Mouse (Mus musculus) MEL (cell line): ENCODE measurements at regions not wholly inside any gene's neighbourhood (a gene's known extent, or its start where the extent isn't known, plus 50 kb on each side); places are given as distances from the start of the nearest gene placed in this dataset.

Source experiments
- DNase-seq: peaks from one replicate; pipeline ENCODE4 v3.0.0; 2011; ENCODE audit warnings: low read depth, low spot score
- H3K27ac ChIP-seq: 2 replicates; pipeline ENCODE4 v1.5.1; 2012; ENCODE audit warnings: low read depth, mild to moderate bottlenecking, control low read depth, low read length, moderate library complexity; ENCODE audit not compliant: control insufficient read depth
- H3K27me3 ChIP-seq, 2 experiments: fragments of 150-350 bp in 1 of 2; sonication (generic) in 1 of 2; 2 replicates each; pipeline ENCODE4 v1.6.1; 2012; ENCODE audit warnings: low read length in 2 of 2, mild to moderate bottlenecking in 2 of 2, improper control_type of control experiment in 1 of 2, moderate library complexity in 1 of 2; ENCODE audit not compliant: insufficient read depth in 2 of 2, control insufficient read depth in 1 of 2
- H3K36me3 ChIP-seq, 2 experiments: 2 replicates each; pipeline ENCODE4 v1.6.1; 2012 to 2014; ENCODE audit warnings: low read length in 2 of 2, improper control_type of control experiment in 1 of 2, inconsistent platforms in 1 of 2, mild to moderate bottlenecking in 1 of 2; ENCODE audit not compliant: insufficient read depth in 2 of 2, control insufficient read depth in 1 of 2
- H3K4me1 ChIP-seq, 2 experiments: fragments of 150-350 bp in 1 of 2; sonication (generic) in 1 of 2; 2 replicates each; pipeline ENCODE4 v1.6.1; 2012; ENCODE audit warnings: low read length in 2 of 2, improper control_type of control experiment in 1 of 2, mild to moderate bottlenecking in 1 of 2; ENCODE audit not compliant: insufficient read depth in 2 of 2, control insufficient read depth in 1 of 2
- H3K4me3 ChIP-seq, 2 experiments: fragments of 150-350 bp in 1 of 2; sonication (generic) in 1 of 2; 2 replicates each; pipeline ENCODE4 v1.5.1; 2012; ENCODE audit warnings: low read depth in 2 of 2, low read length in 2 of 2, mild to moderate bottlenecking in 2 of 2, moderate library complexity in 2 of 2, control low read depth in 1 of 2, improper control_type of control experiment in 1 of 2; ENCODE audit not compliant: control insufficient read depth in 1 of 2, insufficient read depth in 1 of 2
- H3K79me2 ChIP-seq: 2 replicates; pipeline ENCODE4 v1.6.1; 2012; ENCODE audit warnings: mild to moderate bottlenecking, low read length, moderate library complexity; ENCODE audit not compliant: control insufficient read depth, poor library complexity, insufficient read depth
- H3K9ac ChIP-seq: 2 replicates; pipeline ENCODE4 v1.6.1; 2012; ENCODE audit warnings: low read depth, mild to moderate bottlenecking, control low read depth, low read length, moderate library complexity; ENCODE audit not compliant: control insufficient read depth, poor library complexity, severe bottlenecking
- H3K9me3 ChIP-seq: fragments of 150-350 bp; sonication (generic); replicated peaks from 2 replicates; pipeline ENCODE4 v1.6.1; 2012; ENCODE audit warnings: mild to moderate bottlenecking, low read length, improper control_type of control experiment, moderate library complexity; ENCODE audit not compliant: insufficient read depth
- CHD2 ChIP-seq: IDR thresholded peaks from 2 replicates; pipeline ENCODE4 v1.6.1; 2011; ENCODE audit warnings: low read length, improper control_type of control experiment
- E2F4 ChIP-seq: IDR thresholded peaks from 2 replicates; pipeline ENCODE4 v1.6.1; 2011; ENCODE audit warnings: low read depth, low read length, improper control_type of control experiment, borderline replicate concordance
- ETS1 ChIP-seq: IDR thresholded peaks from 2 replicates; pipeline ENCODE4 v1.6.1; 2012; ENCODE audit warnings: low read depth, mild to moderate bottlenecking, inconsistent platforms, low read length, improper control_type of control experiment, moderate library complexity
- GATA1 ChIP-seq: IDR thresholded peaks from 2 replicates; pipeline ENCODE4 v1.6.1; 2011; ENCODE audit warnings: low read depth, low read length, improper control_type of control experiment
- KAT2A ChIP-seq: conservative IDR thresholded peaks from 2 replicates; pipeline ENCODE4 v1.6.1; 2012; ENCODE audit warnings: low read depth, low read length, improper control_type of control experiment, inconsistent platforms
- MAZ ChIP-seq: IDR thresholded peaks from 2 replicates; pipeline ENCODE4 v1.6.1; 2012; ENCODE audit warnings: low read depth, mild to moderate bottlenecking, inconsistent platforms, low read length, improper control_type of control experiment
- NELFE ChIP-seq: IDR thresholded peaks from 2 replicates; pipeline ENCODE4 v1.6.1; 2011; ENCODE audit warnings: low read depth, low read length, improper control_type of control experiment
- USF2 ChIP-seq, 2 experiments: IDR thresholded peaks; 2 replicates each; pipeline ENCODE4 v1.6.1; 2011 to 2012; ENCODE audit warnings: improper control_type of control experiment in 2 of 2, low read length in 2 of 2, borderline replicate concordance in 1 of 2, inconsistent platforms in 1 of 2, low read depth in 1 of 2, mild to moderate bottlenecking in 1 of 2; ENCODE audit not compliant: insufficient read depth in 1 of 2

DNA sequence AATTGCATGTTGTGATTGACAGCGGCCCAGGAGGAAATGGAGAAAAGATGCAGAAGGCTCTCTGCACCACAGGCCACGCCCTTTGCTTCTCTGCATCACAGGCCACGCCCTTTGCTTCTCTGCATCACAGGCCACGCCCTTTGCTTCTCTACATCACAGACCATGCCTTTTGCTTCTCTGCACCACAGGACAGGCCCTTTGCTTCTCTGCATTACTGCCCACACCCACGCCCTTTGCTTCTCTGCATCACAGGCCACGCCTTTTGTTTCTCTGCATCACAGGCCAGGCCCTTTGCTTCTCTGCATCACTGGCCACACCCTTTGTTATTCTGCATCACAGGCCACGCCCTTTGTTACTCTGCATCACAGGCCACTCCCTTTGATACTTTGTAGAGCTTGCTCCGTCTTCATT lies 82.7 kb downstream of the Dyrk2 start:
- TF ChIP-seq CHD2 (no peak), MAZ (no peak), E2F4 (no peak)
- no peak overlapping the region for H3K9ac ChIP-seq
- H3K4me1 ChIP-seq = no peaks in the 10 kb centered on the region
- no peaks in the 10 kb centered on the region for H3K79me2 ChIP-seq
- no peaks in the 10 kb centered on the region for H3K36me3 ChIP-seq
- no peak overlapping the region for H3K27ac ChIP-seq
- H3K9me3 ChIP-seq = no peaks in the 10 kb centered on the region
- DNase-seq = no peak
- no peaks in the 10 kb centered on the region for H3K27me3 ChIP-seq
- no peak overlapping the region for H3K4me3 ChIP-seq

DNA sequence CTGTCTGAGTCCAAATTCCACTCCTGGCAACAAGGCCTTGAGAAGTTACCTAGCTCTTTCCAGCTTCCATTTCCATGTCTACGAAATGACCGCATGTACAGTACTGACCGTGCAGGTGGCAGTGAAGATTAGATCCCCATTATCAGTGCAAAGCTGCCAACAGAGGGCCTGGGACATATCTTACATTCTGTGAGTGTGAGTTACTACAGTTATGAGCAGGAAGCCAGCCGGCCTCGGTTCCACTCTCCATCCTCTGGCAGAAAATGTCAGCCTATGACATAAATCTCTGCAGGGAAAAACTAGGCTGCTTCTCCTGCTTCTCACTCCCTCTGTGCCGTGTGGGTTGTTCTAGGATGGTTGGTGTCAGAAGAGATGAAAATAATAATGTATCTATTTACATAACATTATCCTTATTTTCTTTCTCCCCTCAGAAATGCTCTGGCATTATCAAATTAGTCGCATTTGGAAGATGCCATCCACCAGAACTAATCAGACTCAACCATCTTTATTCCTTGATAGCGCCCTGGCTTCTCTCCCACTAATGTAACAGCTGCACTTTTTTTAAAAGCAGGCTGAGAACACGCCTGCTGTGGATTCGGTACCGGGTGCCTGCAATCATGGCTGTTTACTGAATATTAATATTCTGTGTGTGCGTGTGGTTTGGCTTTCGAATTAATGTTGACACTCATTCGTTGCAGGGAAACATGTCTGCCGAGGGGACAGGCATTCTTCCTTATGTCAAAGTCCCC lies 77.5 kb downstream of the Dyrk2 start:
- H3K27ac ChIP-seq = no peak overlapping the region
- no peak for DNase-seq
- H3K27me3 ChIP-seq = no peaks in the 10 kb centered on the region
- TF ChIP-seq NELFE (no peak), USF2 (IDR thresholded peaks at IDR 0.05; ENCODE audit: borderline replicate concordance in 1 of 2, insufficient read depth in 1 of 2, low read depth in 1 of 2, low read length in 2 of 2) (no peak), ETS1 (no peak)
- H3K36me3 ChIP-seq = no peaks in the 10 kb centered on the region
- H3K4me3 ChIP-seq = no peak overlapping the region
- H3K9ac ChIP-seq = no peak overlapping the region
- H3K4me1 ChIP-seq = no peaks in the 10 kb centered on the region
- no peaks in the 10 kb centered on the region for H3K9me3 ChIP-seq
- no peaks in the 10 kb centered on the region for H3K79me2 ChIP-seq

DNA sequence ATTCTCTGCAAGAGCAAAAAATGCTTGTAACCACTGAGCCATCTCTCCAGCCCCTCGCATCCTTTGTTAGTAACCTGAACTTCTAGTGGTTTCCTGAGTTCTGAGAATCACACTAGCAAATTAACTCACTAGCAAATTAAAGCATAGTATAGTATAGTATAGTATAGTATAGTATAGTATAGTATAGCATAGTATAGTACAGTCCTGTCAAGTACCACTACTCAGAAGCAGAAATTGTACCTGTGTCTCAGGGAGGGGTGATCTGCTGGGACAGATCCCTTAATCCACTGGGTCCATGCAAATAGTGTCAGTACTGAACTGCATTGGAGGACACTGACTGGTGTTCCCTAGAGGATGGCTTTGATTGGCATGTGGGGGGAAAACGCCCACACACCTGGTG lies 76.2 kb downstream of the Dyrk2 start:
- Histone ChIP-seq H3K79me2 (no peaks in the 10 kb centered on the region), H3K4me3 (no peak overlapping the region), H3K9me3 (no peaks in the 10 kb centered on the region), H3K36me3 (no peaks in the 10 kb centered on the region), H3K27me3 (no peaks in the 10 kb centered on the region), H3K9ac (no peak overlapping the region), H3K4me1 (no peaks in the 10 kb centered on the region), H3K27ac (no peak overlapping the region)
- TF ChIP-seq GATA1 (no peak), KAT2A (no peak), E2F4 (no peak)
- DNase-seq = no peak
